Mouse (Mus musculus) CH12.LX (cell line): ENCODE measurements around the gene Ctdsp1. TPM values are rescaled to one million over a fixed set of nuclear protein-coding genes. Genes with fewer than 3 reads are reported as not detected.

ENCODE experiments used
- DNase-seq: peaks from one replicate; pipeline ENCODE4 v3.0.0-alpha.2; 2013; ENCODE audit errors: extremely low read depth
- H3K27ac ChIP-seq: 2 replicates; pipeline ENCODE4 v1.5.1; 2012; ENCODE audit warnings: low read depth, mild to moderate bottlenecking, control low read depth, moderate library complexity; ENCODE audit not compliant: insufficient read depth
- H3K27me3 ChIP-seq: replicated peaks from 2 replicates; pipeline ENCODE3; 2012; ENCODE audit warnings: inconsistent platforms
- H3K36me3 ChIP-seq, 2 experiments: replicated peaks in 1 of 2; 2 replicates each; pipeline versions ENCODE3 to v1.6.1; 2012; ENCODE audit warnings: inconsistent platforms in 1 of 2, low read length in 1 of 2, mild to moderate bottlenecking in 1 of 2, mixed read lengths in 1 of 2, moderate library complexity in 1 of 2; ENCODE audit not compliant: control insufficient read depth in 1 of 2, insufficient read depth in 1 of 2
- H3K4me1 ChIP-seq, 2 experiments: 2 replicates each; pipeline ENCODE4 v1.6.1; 2012; ENCODE audit warnings: inconsistent platforms in 1 of 2, moderate library complexity in 1 of 2; ENCODE audit not compliant: insufficient read depth in 2 of 2, control insufficient read depth in 1 of 2
- H3K4me2 ChIP-seq: 2 replicates; pipeline ENCODE4 v1.6.1; 2012; ENCODE audit warnings: low read depth, mild to moderate bottlenecking, control low read depth; ENCODE audit not compliant: poor library complexity, insufficient read depth, severe bottlenecking
- H3K4me3 ChIP-seq, 3 experiments: fragments of 150-350 bp in 1 of 3; sonication (generic) in 1 of 3; replicated peaks in 1 of 3; 2 replicates each; pipeline versions ENCODE3 to v1.5.1; 2011 to 2012; ENCODE audit warnings: low read depth in 2 of 3, low read length in 2 of 3, mild to moderate bottlenecking in 2 of 3, moderate library complexity in 2 of 3, control low read depth in 1 of 3, improper control_type of control experiment in 1 of 3, inconsistent platforms in 1 of 3, mixed read lengths in 1 of 3; ENCODE audit not compliant: poor library complexity in 1 of 3
- H3K79me2 ChIP-seq: replicated peaks from 2 replicates; pipeline ENCODE4 v1.6.1; 2012; ENCODE audit warnings: mild to moderate bottlenecking, moderate library complexity; ENCODE audit not compliant: control insufficient read depth, poor library complexity, insufficient read depth, severe bottlenecking; ENCODE audit errors: extremely low read depth
- H3K9ac ChIP-seq: 2 replicates; pipeline ENCODE4 v1.6.1; 2012; ENCODE audit warnings: low read depth, mild to moderate bottlenecking, control low read depth, moderate library complexity; ENCODE audit not compliant: insufficient read depth
- H3K9me3 ChIP-seq: replicated peaks from 2 replicates; pipeline ENCODE3; 2012; ENCODE audit warnings: low read length, inconsistent platforms, mixed read lengths
- CHD1 ChIP-seq: IDR thresholded peaks from 2 replicates; pipeline ENCODE4 v1.6.1; 2012; ENCODE audit warnings: low read depth, low read length, improper control_type of control experiment, inconsistent platforms
- CHD2 ChIP-seq: IDR thresholded peaks from 2 replicates; pipeline ENCODE4 v1.6.1; 2011; ENCODE audit warnings: low read length, improper control_type of control experiment
- CTCF ChIP-seq, 2 experiments: IDR thresholded peaks in 1 of 2; conservative IDR thresholded peaks in 1 of 2; 2 replicates each; pipeline ENCODE4 v1.5.1; 2011 to 2012; ENCODE audit warnings: low read depth in 2 of 2, low read length in 2 of 2, improper control_type of control experiment in 1 of 2, inconsistent platforms in 1 of 2, mild to moderate bottlenecking in 1 of 2, moderate library complexity in 1 of 2
- E2F4 ChIP-seq: IDR thresholded peaks from 2 replicates; pipeline ENCODE4 v1.6.1; 2011; ENCODE audit warnings: low read depth, low read length, improper control_type of control experiment; ENCODE audit not compliant: insufficient replicate concordance
- ELF1 ChIP-seq: IDR thresholded peaks from 2 replicates; pipeline ENCODE4 v1.6.1; 2014; ENCODE audit warnings: low read depth, mild to moderate bottlenecking, inconsistent platforms, low read length, improper control_type of control experiment
- EP300 ChIP-seq: IDR thresholded peaks from 2 replicates; pipeline ENCODE4 v1.6.1; 2011; ENCODE audit warnings: low read length, improper control_type of control experiment
- ETS1 ChIP-seq: conservative IDR thresholded peaks from 2 replicates; pipeline ENCODE4 v1.6.1; 2012; ENCODE audit warnings: low read depth, mild to moderate bottlenecking, inconsistent platforms, low read length, improper control_type of control experiment, moderate library complexity
- HCFC1 ChIP-seq: IDR thresholded peaks from 2 replicates; pipeline ENCODE4 v1.6.1; 2012; ENCODE audit warnings: low read depth, mild to moderate bottlenecking, inconsistent platforms, low read length, improper control_type of control experiment
- IRF4 ChIP-seq: IDR thresholded peaks from 2 replicates; pipeline ENCODE4 v1.6.1; 2014; ENCODE audit warnings: low read depth, mild to moderate bottlenecking, inconsistent platforms, low read length, improper control_type of control experiment
- JUN ChIP-seq: IDR thresholded peaks from 2 replicates; pipeline ENCODE4 v1.6.1; 2011; ENCODE audit warnings: low read depth, mild to moderate bottlenecking, low read length, improper control_type of control experiment, moderate library complexity; ENCODE audit not compliant: insufficient read depth
- JUND ChIP-seq: conservative IDR thresholded peaks from 2 replicates; pipeline ENCODE4 v1.6.1; 2011; ENCODE audit warnings: low read depth, low read length, improper control_type of control experiment
- KAT2A ChIP-seq: IDR thresholded peaks from 2 replicates; pipeline ENCODE4 v1.6.1; 2012; ENCODE audit warnings: low read length, improper control_type of control experiment, inconsistent platforms; ENCODE audit not compliant: insufficient replicate concordance
- MAFK ChIP-seq: IDR thresholded peaks from 2 replicates; pipeline ENCODE4 v1.6.1; 2011; ENCODE audit warnings: low read length, improper control_type of control experiment; ENCODE audit not compliant: insufficient replicate concordance
- MAX ChIP-seq: IDR thresholded peaks from 2 replicates; pipeline ENCODE4 v1.6.1; 2011; ENCODE audit warnings: low read length, improper control_type of control experiment
- MAZ ChIP-seq: IDR thresholded peaks from 2 replicates; pipeline ENCODE4 v1.6.1; 2012; ENCODE audit warnings: low read depth, mild to moderate bottlenecking, inconsistent platforms, low read length, improper control_type of control experiment, moderate library complexity
- MEF2A ChIP-seq: IDR thresholded peaks from 2 replicates; pipeline ENCODE4 v1.6.1; 2014; ENCODE audit warnings: low read depth, mild to moderate bottlenecking, inconsistent platforms, low read length, improper control_type of control experiment, borderline replicate concordance
- MXI1 ChIP-seq: IDR thresholded peaks from 2 replicates; pipeline ENCODE4 v1.6.1; 2011; ENCODE audit warnings: mild to moderate bottlenecking, low read depth, low read length, improper control_type of control experiment
- MYC ChIP-seq: IDR thresholded peaks from 2 replicates; pipeline ENCODE4 v1.6.1; 2011; ENCODE audit warnings: low read depth, mild to moderate bottlenecking, improper control_type of control experiment, low read length
- NRF1 ChIP-seq: IDR thresholded peaks from 2 replicates; pipeline ENCODE4 v1.6.1; 2014; ENCODE audit warnings: low read depth, mild to moderate bottlenecking, inconsistent platforms, low read length, improper control_type of control experiment, moderate library complexity
- PAX5 ChIP-seq: IDR thresholded peaks from 2 replicates; pipeline ENCODE4 v1.6.1; 2012; ENCODE audit warnings: low read length, inconsistent platforms, mixed read lengths
- POLR2A ChIP-seq: IDR thresholded peaks from 2 replicates; pipeline ENCODE4 v1.6.1; 2011; ENCODE audit warnings: low read depth, mild to moderate bottlenecking, improper control_type of control experiment, low read length
- RAD21 ChIP-seq: IDR thresholded peaks from 2 replicates; pipeline ENCODE4 v1.6.1; 2011; ENCODE audit warnings: low read depth, mild to moderate bottlenecking, low read length, improper control_type of control experiment, moderate library complexity
- RCOR1 ChIP-seq: conservative IDR thresholded peaks from 2 replicates; pipeline ENCODE4 v1.6.1; 2012; ENCODE audit warnings: low read depth, mild to moderate bottlenecking, inconsistent platforms, low read length, improper control_type of control experiment
- SIN3A ChIP-seq: IDR thresholded peaks from 2 replicates; pipeline ENCODE4 v1.6.1; 2012; ENCODE audit warnings: low read length, improper control_type of control experiment, inconsistent platforms
- SMC3 ChIP-seq: IDR thresholded peaks from 2 replicates; pipeline ENCODE4 v1.6.1; 2011; ENCODE audit warnings: low read depth, low read length, improper control_type of control experiment
- TBP ChIP-seq: conservative IDR thresholded peaks from 2 replicates; pipeline ENCODE4 v1.6.1; 2011; ENCODE audit warnings: low read depth, low read length, improper control_type of control experiment
- TCF12 ChIP-seq: IDR thresholded peaks from 2 replicates; pipeline ENCODE4 v1.6.1; 2014; ENCODE audit warnings: low read depth, mild to moderate bottlenecking, inconsistent platforms, low read length, improper control_type of control experiment
- UBTF ChIP-seq: IDR thresholded peaks from 2 replicates; pipeline ENCODE4 v1.6.1; 2012; ENCODE audit warnings: low read depth, mild to moderate bottlenecking, inconsistent platforms, low read length, improper control_type of control experiment, moderate library complexity
- USF1 ChIP-seq: IDR thresholded peaks from 2 replicates; pipeline ENCODE4 v1.6.1; 2014; ENCODE audit warnings: low read depth, mild to moderate bottlenecking, inconsistent platforms, low read length, improper control_type of control experiment
- USF2 ChIP-seq: conservative IDR thresholded peaks from 2 replicates; pipeline ENCODE4 v1.6.1; 2011; ENCODE audit warnings: low read depth, low read length, improper control_type of control experiment
- ZC3H11A ChIP-seq: IDR thresholded peaks from 2 replicates; pipeline ENCODE4 v1.6.1; 2012; ENCODE audit warnings: low read depth, mild to moderate bottlenecking, inconsistent platforms, low read length, improper control_type of control experiment
- ZKSCAN1 ChIP-seq: IDR thresholded peaks from 2 replicates; pipeline ENCODE4 v1.6.1; 2012; ENCODE audit warnings: low read depth, inconsistent platforms, low read length, improper control_type of control experiment, borderline replicate concordance
- ZMIZ1 ChIP-seq: IDR thresholded peaks from 2 replicates; pipeline ENCODE4 v1.6.1; 2012; ENCODE audit warnings: low read depth, mild to moderate bottlenecking, inconsistent platforms, low read length, improper control_type of control experiment
- ZNF384 ChIP-seq: IDR thresholded peaks from 2 replicates; pipeline ENCODE4 v1.6.1; 2012; ENCODE audit warnings: low read depth, low read length, improper control_type of control experiment, inconsistent platforms
- dilution Hi-C: fragments of 300-500 bp; cut with MboI; formaldehyde crosslinking; loops from 2 replicates; pipeline ENCODE4 v1.14.3; 2020; ENCODE audit warnings: low sequenced_read_pairs; ENCODE audit not compliant: extremely low pct_unique_long_range_greater_than_20kb, extremely low pct_ligation_motif_present
- in situ Hi-C: fragments of 300-500 bp; cut with MboI; formaldehyde crosslinking; loops from 3 replicates; pipeline ENCODE4 v1.14.3; 2019; ENCODE audit warnings: low sequenced_read_pairs, low pct_ligation_motif_present, low pct_unique_long_range_greater_than_20kb, mixed read lengths
- polyA plus RNA-seq: library from polyadenylated mRNA; unstranded; fragments of >175 nt; gene quantifications from 2 replicates; pipeline ENCODE4 v1.2.1, GENCODE M21; 2012; ENCODE audit warnings: low read depth; ENCODE audit not compliant: insufficient read length
- total RNA-seq, 2 experiments: library from RNA; depleted of rRNA; stranded (reverse); fragments of 300-350 nt in 1 of 2; fragments of >200 nt in 1 of 2; gene quantifications; 2 replicates each; pipeline ENCODE4 v1.2.3; 2012 to 2014

Ctdsp1 gene
- total and polyA plus RNA-seq, 3 experiments = 14.4 to 65.8 (median 23.4) TPM

- dilution Hi-C loops = no loop called here
Observed at GRCm38 (mm10) chr1:74380484-74380883, 10.8 kb upstream of the Ctdsp1 start.

GRCm38 (mm10) chr1:74381588-74382021 lies 9.7 kb upstream of the Ctdsp1 start:
- in situ Hi-C loops (no loop called here), dilution Hi-C loops (no loop called here)
- peak overlapping the region; percentile 98 for H3K27ac ChIP-seq
- H3K79me2 ChIP-seq = no peaks in the 10 kb centered on the region
- H3K4me3 ChIP-seq = peak overlapping the region; percentile 20 to 46 (median 23)
- peak; percentile 86 for DNase-seq
- H3K9ac ChIP-seq = peak overlapping the region; percentile 43; the same call in 1 of the 2 replicates
- no peaks in the 10 kb centered on the region for H3K27me3 ChIP-seq
- H3K36me3 ChIP-seq = peaks cover 0 to 23% of the 10 kb centered on the region in 2 experiments
- H3K9me3 ChIP-seq = no peaks in the 10 kb centered on the region
- peaks cover 50 to 82% of the 10 kb centered on the region in 2 experiments for H3K4me1 ChIP-seq
- peak overlapping the region; percentile 59 for H3K4me2 ChIP-seq
- TF ChIP-seq ZKSCAN1 = no peak
- TF ChIP-seq KAT2A = no peak
- 0 out of 2 replicates have a peak, but pooled peaks have one; percentile 57 for TF ChIP-seq MXI1
- TF ChIP-seq E2F4 = no peak
- TF ChIP-seq JUN = peak; percentile 61
- TF ChIP-seq NRF1 = no peak
- TF ChIP-seq CTCF (conservative IDR thresholded peaks at IDR 0.05 in 1 of 2, IDR thresholded peaks at IDR 0.05 in 1 of 2; ENCODE audit: low read depth in 2 of 2, low read length in 2 of 2) = no peak
- TF ChIP-seq TCF12 = peak; percentile 57; the same call in 1 of the 2 replicates
- peak; percentile 84 for TF ChIP-seq ELF1
- TF ChIP-seq HCFC1 = no peak; the same call in none of the 2 replicates
- no peak for TF ChIP-seq MYC
- TF ChIP-seq CHD1 = no peak
- TF ChIP-seq RAD21 = no peak; the same call in 1 of the 2 replicates
- peak; percentile 59 for TF ChIP-seq POLR2A
- peak; percentile 12; the same call in 1 of the 2 replicates for TF ChIP-seq IRF4
- no peak for TF ChIP-seq MAX
- TF ChIP-seq SMC3 = no peak
- TF ChIP-seq PAX5 = no peak
- peak; percentile 38; the same call in 1 of the 2 replicates for TF ChIP-seq TBP
- no peak for TF ChIP-seq ZC3H11A
- TF ChIP-seq MAZ = peak; percentile 69; the same call in 1 of the 2 replicates
- peak; percentile 85 for TF ChIP-seq SIN3A
- peak; percentile 62 for TF ChIP-seq JUND

More at GRCm38 (mm10) chr1:74380484-74380883, 10.8 kb upstream of the Ctdsp1 start:
- Histone ChIP-seq H3K79me2 (no peaks in the 10 kb centered on the region), H3K9ac (no peak overlapping the region), H3K27ac (peak overlapping the region; percentile 87), H3K27me3 (no peaks in the 10 kb centered on the region), H3K4me3 (no peak overlapping the region), H3K9me3 (no peaks in the 10 kb centered on the region), H3K36me3 (peaks cover 0 to 20% of the 10 kb centered on the region in 2 experiments), H3K4me2 (no peak overlapping the region), H3K4me1 (peaks cover 59 to 90% of the 10 kb centered on the region in 2 experiments)
- DNase-seq = no peak
- in situ Hi-C loops = no loop called here
- no peak for TF ChIP-seq USF2
- TF ChIP-seq USF1 = no peak
- TF ChIP-seq POLR2A = no peak
- no peak for TF ChIP-seq RAD21
- 0 out of 2 replicates have a peak, but pooled peaks have one; percentile 1 for TF ChIP-seq ETS1
- TF ChIP-seq MAFK = no peak
- no peak for TF ChIP-seq MEF2A
- TF ChIP-seq HCFC1 = no peak
- no peak for TF ChIP-seq IRF4
- TF ChIP-seq MAZ = peak; percentile 66; the same call in 1 of the 2 replicates
- no peak for TF ChIP-seq ELF1
- peak; percentile 44; the same call in 1 of the 2 replicates for TF ChIP-seq CHD2
- TF ChIP-seq ZMIZ1 = no peak
- 0 out of 2 replicates have a peak, but pooled peaks have one; percentile 58 for TF ChIP-seq CHD1
- no peak for TF ChIP-seq UBTF
- no peak for TF ChIP-seq SMC3
- TF ChIP-seq MYC = no peak
- no peak for TF ChIP-seq ZC3H11A
- no peak for TF ChIP-seq MAX
- TF ChIP-seq ZKSCAN1 = no peak
- TF ChIP-seq ZNF384 = 0 out of 2 replicates have a peak, but pooled peaks have one; percentile 34
- no peak for TF ChIP-seq RCOR1
- TF ChIP-seq NRF1 = no peak
- TF ChIP-seq EP300 = no peak; the same call in 1 of the 2 replicates
- TF ChIP-seq TBP = no peak
- no peak for TF ChIP-seq PAX5
